Mouse (Mus musculus) spleen, adult 2 months (tissue): Measurements from ENCODE around the gene Gorasp2. TPM values are rescaled to one million over a fixed set of nuclear protein-coding genes. Genes with fewer than 3 reads are reported as not detected.

Experiments used
- DNase-seq, 2 experiments: peaks; one replicate each; pipeline versions ENCODE4 v3.0.0 to v3.0.0-alpha.2; 2012 to 2021; ENCODE audit warnings: low spot score in 2 of 2, low read depth in 1 of 2
- H3K27ac ChIP-seq: fragments of 200-500 bp; 2 replicates; pipeline ENCODE4 v1.5.1; 2012; ENCODE audit warnings: low read length, inconsistent platforms; ENCODE audit not compliant: insufficient read depth
- H3K27me3 ChIP-seq: fragments of 200-500 bp; 2 replicates; pipeline ENCODE4 v1.6.1; 2012; ENCODE audit warnings: mild to moderate bottlenecking, moderate library complexity, low read length, inconsistent platforms; ENCODE audit not compliant: control insufficient read depth, insufficient read depth
- H3K36me3 ChIP-seq: fragments of 200-500 bp; 2 replicates; pipeline ENCODE4 v1.6.1; 2012; ENCODE audit warnings: mild to moderate bottlenecking, low read length, inconsistent platforms; ENCODE audit not compliant: control insufficient read depth, insufficient read depth
- H3K4me1 ChIP-seq: fragments of 200-500 bp; 2 replicates; pipeline ENCODE4 v1.6.1; 2011; ENCODE audit warnings: inconsistent platforms; ENCODE audit not compliant: control insufficient read depth, insufficient read depth, insufficient read length
- H3K4me3 ChIP-seq: fragments of 200-500 bp; 2 replicates; pipeline ENCODE4 v1.5.1; 2011; ENCODE audit warnings: mild to moderate bottlenecking, inconsistent platforms; ENCODE audit not compliant: insufficient read depth, insufficient read length; ENCODE audit errors: extremely low read depth
- CTCF ChIP-seq: fragments of 200-500 bp; IDR thresholded peaks from 2 replicates; pipeline ENCODE4 v1.5.1; 2011; ENCODE audit warnings: mild to moderate bottlenecking, inconsistent platforms; ENCODE audit not compliant: insufficient read depth, insufficient read length, insufficient replicate concordance; ENCODE audit errors: extremely low read depth
- POLR2A ChIP-seq: fragments of 200-500 bp; IDR thresholded peaks from 2 replicates; pipeline ENCODE4 v1.6.1; 2011; ENCODE audit warnings: low read depth, low read length, inconsistent platforms
- WGBS: fragments of 180-500 bp; shearing (Covaris S2); methylation state at CpG from one replicate; pipeline ENCODE4 v1.1.7; 2018; 5-methylcytosine and 5-hydroxymethylcytosine counted together
- polyA plus RNA-seq: library from polyadenylated mRNA; depleted of rRNA; stranded (reverse); fragments of >200 nt; gene quantifications from 2 replicates; pipeline ENCODE4 v1.2.3, GENCODE M21; 2012

Gorasp2 gene
- polyA plus RNA-seq, 1 experiment: 59.2 TPM

GRCm38 (mm10) chr2:70640968-70641367, 20.4 kb upstream of the Gorasp2 start:
- no peak for TF ChIP-seq CTCF
- no peak for TF ChIP-seq POLR2A
- Histone ChIP-seq H3K27me3 (no peaks in the 10 kb centered on the region), H3K36me3 (no peaks in the 10 kb centered on the region), H3K4me1 (no peaks in the 10 kb centered on the region), H3K4me3 (no peak overlapping the region), H3K27ac (no peak overlapping the region)
- DNase-seq: no peak

DNA sequence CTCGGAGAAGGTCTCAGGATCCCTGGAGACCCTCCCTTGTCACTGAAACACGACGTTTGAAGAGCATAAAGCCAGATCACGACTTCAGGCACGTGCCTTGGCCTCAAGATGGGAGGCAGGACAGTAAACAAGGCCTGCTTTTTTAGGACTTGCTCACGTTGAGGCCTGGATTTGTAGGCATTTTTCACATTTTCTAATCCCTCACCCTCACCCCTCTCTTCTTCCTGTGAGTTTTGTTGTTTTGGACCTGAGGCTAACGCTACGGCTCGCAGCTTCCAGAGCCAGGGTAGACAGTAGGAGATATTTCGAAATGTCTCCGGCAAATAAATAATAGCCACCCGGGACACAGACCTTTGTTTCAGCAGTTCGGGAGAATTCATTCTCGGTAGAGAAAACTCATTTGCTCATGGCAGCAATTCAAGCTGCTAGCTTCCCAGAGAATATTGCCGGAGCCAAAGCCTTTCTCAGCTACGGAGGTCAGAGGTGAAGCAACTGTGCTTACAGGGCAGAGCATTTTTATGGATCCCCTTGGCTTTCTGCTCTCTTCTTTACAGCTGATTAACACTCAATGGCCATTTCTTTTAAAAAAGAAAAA, 18.3 kb upstream of the Gorasp2 start:
- DNase-seq: no peak
- Histone ChIP-seq H3K4me1 (no peaks in the 10 kb centered on the region), H3K36me3 (no peaks in the 10 kb centered on the region), H3K4me3 (no peak overlapping the region), H3K27ac (no peak overlapping the region), H3K27me3 (no peaks in the 10 kb centered on the region)
- no peak for TF ChIP-seq POLR2A
- WGBS: 88% methylated on average over 16 of the region's 16 CpGs

- no peak for DNase-seq
- Histone ChIP-seq H3K27ac (no peak overlapping the region), H3K4me1 (no peaks in the 10 kb centered on the region), H3K4me3 (no peak overlapping the region), H3K36me3 (no peaks in the 10 kb centered on the region), H3K27me3 (no peaks in the 10 kb centered on the region)
- WGBS: 84% methylated on average over 6 of the region's 6 CpGs
- TF ChIP-seq CTCF (no peak), POLR2A (no peak)
These were observed 16.1 kb upstream of the Gorasp2 start for GRCm38 (mm10) chr2:70645266-70645780.

- Histone ChIP-seq H3K27me3 (no peaks in the 10 kb centered on the region), H3K36me3 (no peaks in the 10 kb centered on the region), H3K4me3 (no peak overlapping the region), H3K27ac (no peak overlapping the region), H3K4me1 (no peaks in the 10 kb centered on the region)
- no peak for DNase-seq
- WGBS: 71% methylated on average over 4 of the region's 4 CpGs
- TF ChIP-seq CTCF (no peak), POLR2A (no peak)
These were observed 13.7 kb upstream of the Gorasp2 start for GRCm38 (mm10) chr2:70647681-70648080.

- no peaks in the 10 kb centered on the region for H3K4me1 ChIP-seq
- TF ChIP-seq POLR2A (no peak), CTCF (no peak)
- H3K4me3 ChIP-seq: no peak overlapping the region
- no peak overlapping the region for H3K27ac ChIP-seq
- WGBS: 86% methylated on average over 5 of the region's 5 CpGs
- no peaks in the 10 kb centered on the region for H3K36me3 ChIP-seq
- DNase-seq: no peak
- H3K27me3 ChIP-seq: no peaks in the 10 kb centered on the region
These were observed 13.1 kb upstream of the Gorasp2 start for GRCm38 (mm10) chr2:70648271-70648670.

- no peaks in the 10 kb centered on the region for H3K36me3 ChIP-seq
- WGBS: 91% methylated on average over 4 of the region's 4 CpGs
- H3K27ac ChIP-seq: no peak overlapping the region
- no peak for TF ChIP-seq POLR2A
- TF ChIP-seq CTCF: no peak
- no peak overlapping the region for H3K4me3 ChIP-seq
- no peak for DNase-seq
- H3K4me1 ChIP-seq: no peaks in the 10 kb centered on the region
- no peaks in the 10 kb centered on the region for H3K27me3 ChIP-seq
These were observed 11.9 kb upstream of the Gorasp2 start for GRCm38 (mm10) chr2:70649471-70649870.

DNA sequence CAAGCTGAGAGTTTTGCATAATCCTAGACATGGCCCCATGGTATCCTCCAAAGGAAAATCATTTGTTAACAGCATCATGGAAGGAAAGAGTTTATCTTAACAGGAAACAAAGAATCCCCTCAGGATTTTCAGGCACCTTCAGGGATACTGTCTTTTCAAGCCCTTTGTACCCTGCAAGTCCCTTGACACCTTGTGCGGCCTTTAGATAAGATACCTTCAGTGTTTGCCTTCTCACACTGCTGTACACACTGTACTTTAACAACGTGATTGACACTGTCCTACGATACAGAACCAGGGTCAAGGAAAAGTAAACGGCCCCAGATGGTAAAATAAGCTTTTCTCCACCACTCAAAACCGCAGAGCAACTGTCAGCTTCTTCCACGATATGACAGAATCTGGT, 9.6 kb upstream of the Gorasp2 start:
- no peak for DNase-seq
- Histone ChIP-seq H3K36me3 (no peaks in the 10 kb centered on the region), H3K4me1 (no peaks in the 10 kb centered on the region), H3K27ac (no peak overlapping the region), H3K27me3 (no peaks in the 10 kb centered on the region), H3K4me3 (no peak overlapping the region)
- TF ChIP-seq POLR2A (no peak), CTCF (no peak)
- WGBS: 68% methylated on average over 6 of the region's 6 CpGs
